Mouse (Mus musculus): ENCODE measurements at regions not wholly inside any gene's neighbourhood (a gene's known extent, or its start where the extent isn't known, plus 50 kb on each side); places are given as distances from the start of the nearest gene placed in this dataset.
"Not testable (repeated sequence)": the region's sequence is repeated elsewhere in the genome, so short reads cannot be mapped to it uniquely, and the experiment has no call there.

- 76% methylated on average over 1 of the region's 1 CpGs for WGBS
- no peak for ATAC-seq (replicated peaks)
- no peak overlapping the region for H3K9ac ChIP-seq (replicated peaks)
These were observed 336.5 kb downstream of the Fscb start for GRCm38 (mm10) chr12:64137997-64138396.

GRCm38 (mm10) chr12:64116438-64116837 is 358.1 kb downstream of the Fscb start:
- Histone ChIP-seq H3K27ac (replicated peaks) (no peak overlapping the region), H3K4me1 (no peaks in the 10 kb centered on the region), H3K27me3 (no peaks in the 10 kb centered on the region), H3K9ac (replicated peaks) (no peak overlapping the region), H3K4me2 (replicated peaks) (no peak overlapping the region), H3K4me3 (no peak overlapping the region), H3K9me3 (no peaks in the 10 kb centered on the region), H3K36me3 (no peaks in the 10 kb centered on the region)
- WGBS: 74% methylated on average over 4 of the region's 4 CpGs
- no peak for ATAC-seq (replicated peaks)

More at GRCm38 (mm10) chr12:64137997-64138396, 336.5 kb downstream of the Fscb start:
- H3K36me3 ChIP-seq: no peaks in the 10 kb centered on the region
- no peaks in the 10 kb centered on the region for H3K9me3 ChIP-seq
- no peaks in the 10 kb centered on the region for H3K27me3 ChIP-seq
- no peaks in the 10 kb centered on the region for H3K4me1 ChIP-seq
- no peak overlapping the region for H3K4me3 ChIP-seq
- no peak overlapping the region for H3K4me2 ChIP-seq (replicated peaks)
- H3K27ac ChIP-seq (replicated peaks): no peak overlapping the region

GRCm38 (mm10) chr12:64114476-64114875 is 360.0 kb downstream of the Fscb start:
- Histone ChIP-seq H3K4me1 (no peaks in the 10 kb centered on the region), H3K9me3 (no peaks in the 10 kb centered on the region), H3K4me2 (replicated peaks) (no peak overlapping the region), H3K36me3 (no peaks in the 10 kb centered on the region), H3K4me3 (no peak overlapping the region), H3K27me3 (no peaks in the 10 kb centered on the region), H3K27ac (replicated peaks) (no peak overlapping the region), H3K9ac (replicated peaks) (no peak overlapping the region)
- 54% methylated on average over 4 of the region's 4 CpGs for WGBS
- peak; percentile 32; the same call in 1 of the 2 replicates for ATAC-seq (replicated peaks)

GRCm38 (mm10) chr12:64104214-64104613 is 370.3 kb downstream of the Fscb start:
- ATAC-seq (replicated peaks): 0 out of 2 replicates have a peak, but pooled peaks have one; percentile 57

GRCm38 (mm10) chr12:64076789-64077188 is 397.7 kb downstream of the Fscb start:
- Histone ChIP-seq H3K36me3 (no peaks in the 10 kb centered on the region), H3K4me3 (no peak overlapping the region), H3K9ac (replicated peaks) (no peak overlapping the region), H3K9me3 (no peaks in the 10 kb centered on the region), H3K27me3 (no peaks in the 10 kb centered on the region), H3K4me2 (replicated peaks) (no peak overlapping the region), H3K27ac (replicated peaks) (no peak overlapping the region), H3K4me1 (no peaks in the 10 kb centered on the region)
- 69% methylated on average over 7 of the region's 7 CpGs for WGBS
- no peak for ATAC-seq (replicated peaks)

More at GRCm38 (mm10) chr12:64104214-64104613, 370.3 kb downstream of the Fscb start:
- 24% methylated on average over 2 of the region's 2 CpGs for WGBS
- Histone ChIP-seq H3K27me3 (no peaks in the 10 kb centered on the region), H3K9me3 (no peaks in the 10 kb centered on the region), H3K4me3 (no peak overlapping the region), H3K4me1 (no peaks in the 10 kb centered on the region), H3K27ac (replicated peaks) (no peak overlapping the region), H3K9ac (replicated peaks) (no peak overlapping the region), H3K4me2 (replicated peaks) (no peak overlapping the region), H3K36me3 (no peaks in the 10 kb centered on the region)

GRCm38 (mm10) chr12:64045528-64045927 is 429.0 kb downstream of the Fscb start:
- H3K4me3 ChIP-seq: no peak overlapping the region
- H3K27me3 ChIP-seq: no peaks in the 10 kb centered on the region
- ATAC-seq (replicated peaks): no peak
- H3K9ac ChIP-seq (replicated peaks): no peak overlapping the region
- no peak overlapping the region for H3K4me2 ChIP-seq (replicated peaks)
- no peaks in the 10 kb centered on the region for H3K9me3 ChIP-seq
- no peaks in the 10 kb centered on the region for H3K4me1 ChIP-seq
- no peaks in the 10 kb centered on the region for H3K36me3 ChIP-seq
- WGBS: 84% methylated on average over 2 of the region's 2 CpGs
- H3K27ac ChIP-seq (replicated peaks): no peak overlapping the region

- H3K4me1 ChIP-seq; H3K4me2 ChIP-seq (replicated peaks); H3K9me3 ChIP-seq; H3K27ac ChIP-seq (replicated peaks); H3K9ac ChIP-seq (replicated peaks); H3K36me3 ChIP-seq; H3K27me3 ChIP-seq; ATAC-seq (replicated peaks); H3K4me3 ChIP-seq: not testable (repeated sequence)
- 90% methylated on average over 1 of the region's 1 CpGs for WGBS
These were observed 465.9 kb downstream of the Fscb start for GRCm38 (mm10) chr12:64008631-64009030.

All from forebrain, embryonic 15.5 days (tissue).